Mouse (Mus musculus) intestine, postnatal 0 days (tissue): ENCODE data around the gene Diaph3. TPM values are rescaled to one million over a fixed set of nuclear protein-coding genes. Genes with fewer than 3 reads are reported as not detected.

ENCODE experiments used
- ATAC-seq: fragments of 200-750 bp; cut with Nextera tagmentation; 2 replicates; pipeline ENCODE4 v1.8.0; 2017; ENCODE audit warnings: mild to moderate bottlenecking, moderate TSS enrichment, moderate library complexity
- H3K27ac ChIP-seq: fragments of 300-500 bp; sonication (generic); 2 replicates; pipeline ENCODE4 v1.5.1; 2014; ENCODE audit warnings: mild to moderate bottlenecking, low read depth, low read length, moderate library complexity
- H3K27me3 ChIP-seq: fragments of 300-500 bp; sonication (generic); replicated peaks from 2 replicates; pipeline ENCODE4 v1.6.1; 2014; ENCODE audit warnings: low read length, mixed read lengths; ENCODE audit not compliant: control insufficient read depth, insufficient read depth
- H3K36me3 ChIP-seq: fragments of 300-500 bp; sonication (generic); 2 replicates; pipeline ENCODE4 v1.6.1; 2014; ENCODE audit warnings: mild to moderate bottlenecking, moderate library complexity; ENCODE audit not compliant: control insufficient read depth, insufficient read depth
- H3K4me1 ChIP-seq: fragments of 300-500 bp; sonication (generic); replicated peaks from 2 replicates; pipeline ENCODE4 v1.6.1; 2014; ENCODE audit warnings: antibody characterized with exemption, low read length, mixed read lengths; ENCODE audit not compliant: control insufficient read depth, insufficient read depth
- H3K4me2 ChIP-seq: fragments of 300-500 bp; sonication (generic); replicated peaks from 2 replicates; pipeline ENCODE4 v1.6.1; 2014; ENCODE audit warnings: low read depth, mild to moderate bottlenecking, moderate library complexity
- H3K4me3 ChIP-seq: fragments of 300-500 bp; sonication (generic); 2 replicates; pipeline ENCODE4 v1.5.1; 2014; ENCODE audit warnings: low read depth, low read length
- H3K9ac ChIP-seq: fragments of 300-500 bp; sonication (generic); 2 replicates; pipeline ENCODE4 v1.6.1; 2014; ENCODE audit warnings: mild to moderate bottlenecking, low read depth, low read length
- H3K9me3 ChIP-seq: fragments of 300-500 bp; sonication (generic); 2 replicates; pipeline ENCODE4 v1.6.1; 2016; ENCODE audit warnings: mixed run types; ENCODE audit not compliant: control insufficient read depth
- CTCF ChIP-seq: sonication (generic); IDR thresholded peaks from 2 replicates; pipeline ENCODE4 v1.5.1; 2016; ENCODE audit warnings: low read depth, mild to moderate bottlenecking, control low read depth, antibody characterized with exemption, moderate library complexity
- WGBS: fragments of 180-500 bp; shearing (Covaris S2); extraction: QIAGEN DNeasy Blood & Tissue Kit; methylation state at CpG from one replicate; pipeline ENCODE4 v1.1.7; 2014; 5-methylcytosine and 5-hydroxymethylcytosine counted together
- polyA plus RNA-seq: library from polyadenylated mRNA; unstranded; fragments of >200 nt; fragmentation: Nextera tagmentation; extraction: Ambion mirVana; gene quantifications from 2 replicates; pipeline ENCODE4 v1.2.1, GENCODE M21; 2015

The Diaph3 gene
- polyA plus RNA-seq = 2.6 and 3.0 TPM in 2 replicates

DNA sequence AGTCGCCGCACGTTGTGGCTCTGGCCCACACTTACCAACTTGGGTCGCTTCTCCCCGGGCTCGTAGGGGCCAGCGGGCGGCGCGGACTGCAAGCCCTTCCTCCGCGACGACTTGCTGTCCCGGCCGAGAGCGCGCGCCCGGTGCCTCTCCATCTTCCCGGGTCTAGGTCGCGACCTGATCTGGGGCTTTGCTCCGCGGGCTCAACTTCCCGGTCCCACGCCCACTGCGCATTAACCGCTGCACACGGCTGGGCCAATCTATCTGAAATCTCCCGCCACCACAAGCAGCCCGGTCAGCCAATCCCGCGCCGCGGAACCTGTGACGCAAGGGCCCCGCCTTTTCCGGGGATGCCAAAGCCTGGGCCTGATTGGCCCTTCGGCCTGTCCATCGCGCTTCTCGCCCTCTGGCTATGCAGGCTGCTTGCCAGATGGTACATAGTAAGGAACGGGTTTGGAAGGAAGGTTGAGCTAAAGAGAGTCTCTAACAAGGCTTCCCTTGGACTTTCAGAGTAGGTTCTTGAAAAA is at the start of gene Diaph3:
Gene Diaph3, minus strand, starts transcription at position 273 of the 524 bp plus-strand sequence.
- Histone ChIP-seq H3K36me3 (no peaks in the 10 kb centered on the region), H3K27ac (peak within 1 kb of the TSS; percentile 58; the same call in 1 of the 2 replicates), H3K27me3 (no peaks in the 10 kb centered on the region), H3K9ac (peak within 1 kb of the TSS; percentile 43), H3K4me1 (no peaks in the 10 kb centered on the region), H3K9me3 (no peaks in the 10 kb centered on the region), H3K4me2 (peak within 1 kb of the TSS; percentile 96), H3K4me3 (peak within 1 kb of the TSS; percentile 89)
- under 1% methylated on average over 43 of the region's 43 CpGs for WGBS
- no peak for TF ChIP-seq CTCF
- ATAC-seq = peak; percentile 100

DNA sequence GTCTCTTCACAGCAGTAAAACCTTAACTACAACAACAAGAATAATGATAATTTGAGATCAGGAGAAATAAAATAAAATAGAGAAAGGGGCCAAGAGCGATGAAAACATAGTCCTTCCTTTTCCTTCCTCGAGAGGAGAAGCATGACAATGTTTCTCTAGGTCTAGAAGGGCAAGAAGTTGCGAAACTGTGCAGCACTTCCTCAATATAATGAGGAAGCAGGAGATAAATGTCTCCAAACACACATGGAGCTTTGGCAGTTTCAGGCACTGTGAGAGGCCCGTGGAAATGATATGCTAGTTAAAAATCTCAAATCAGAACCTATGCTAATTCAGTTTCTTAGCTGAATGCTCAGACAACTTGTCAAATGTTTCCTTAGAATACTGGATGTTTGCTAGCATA is 49.6 kb upstream of the Diaph3 start:
- Histone ChIP-seq H3K27ac (no peak overlapping the region), H3K4me3 (no peak overlapping the region), H3K9me3 (no peaks in the 10 kb centered on the region), H3K36me3 (no peaks in the 10 kb centered on the region), H3K4me2 (no peak overlapping the region), H3K27me3 (no peaks in the 10 kb centered on the region), H3K4me1 (no peaks in the 10 kb centered on the region), H3K9ac (no peak overlapping the region)
- no peak for ATAC-seq
- TF ChIP-seq CTCF = no peak
- 68% methylated on average over 4 of the region's 4 CpGs for WGBS

GRCm38 (mm10) chr14:87171577-87171976 is 30.5 kb upstream of the Diaph3 start:
- Histone ChIP-seq H3K4me1 (no peaks in the 10 kb centered on the region), H3K36me3 (no peaks in the 10 kb centered on the region), H3K4me3 (no peak overlapping the region), H3K27me3 (no peaks in the 10 kb centered on the region), H3K4me2 (no peak overlapping the region), H3K9me3 (no peaks in the 10 kb centered on the region), H3K9ac (no peak overlapping the region), H3K27ac (no peak overlapping the region)
- 90% methylated on average over 6 of the region's 6 CpGs for WGBS
- TF ChIP-seq CTCF = no peak
- no peak for ATAC-seq

DNA sequence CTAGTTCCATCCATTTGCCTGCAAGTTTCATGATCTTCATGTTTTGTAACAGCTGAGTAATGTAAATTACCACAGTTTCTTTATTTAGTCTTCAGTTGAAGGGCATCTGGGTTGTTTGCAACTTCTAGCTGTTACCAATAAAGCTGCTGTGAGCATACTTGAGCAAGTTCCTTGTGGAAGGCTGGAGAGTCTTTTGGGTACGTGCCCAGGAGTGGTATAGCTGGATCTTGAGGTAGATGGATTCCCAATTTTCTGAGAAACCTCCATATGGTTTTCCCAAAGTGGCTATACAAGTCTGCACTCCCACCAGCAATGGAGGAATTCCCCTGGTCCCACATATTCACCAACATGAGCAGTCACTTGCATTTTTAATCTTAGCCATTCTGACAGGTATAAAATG is 28.1 kb upstream of the Diaph3 start:
- ATAC-seq = no peak
- Histone ChIP-seq H3K4me2 (no peak overlapping the region), H3K9me3 (no peaks in the 10 kb centered on the region), H3K27me3 (no peaks in the 10 kb centered on the region), H3K9ac (no peak overlapping the region), H3K27ac (no peak overlapping the region), H3K4me3 (no peak overlapping the region), H3K4me1 (no peaks in the 10 kb centered on the region), H3K36me3 (no peaks in the 10 kb centered on the region)
- no peak for TF ChIP-seq CTCF
- WGBS = 68% methylated on average over 1 of the region's 1 CpGs

- ATAC-seq = no peak
- H3K4me3 ChIP-seq = no peak overlapping the region
These were observed 14.7 kb upstream of the Diaph3 start for GRCm38 (mm10) chr14:87155621-87156238.

GRCm38 (mm10) chr14:87149684-87150083 is 8.6 kb upstream of the Diaph3 start:
- 78% methylated on average over 6 of the region's 6 CpGs for WGBS

More at GRCm38 (mm10) chr14:87155621-87156238, 14.7 kb upstream of the Diaph3 start:
- no peak overlapping the region for H3K4me2 ChIP-seq
- no peaks in the 10 kb centered on the region for H3K4me1 ChIP-seq
- H3K36me3 ChIP-seq = no peaks in the 10 kb centered on the region
- H3K9ac ChIP-seq = no peak overlapping the region
- H3K9me3 ChIP-seq = no peaks in the 10 kb centered on the region
- no peak for TF ChIP-seq CTCF
- no peaks in the 10 kb centered on the region for H3K27me3 ChIP-seq
- WGBS = 78% methylated on average over 9 of the region's 9 CpGs
- H3K27ac ChIP-seq = no peak overlapping the region

More at GRCm38 (mm10) chr14:87149684-87150083, 8.6 kb upstream of the Diaph3 start:
- no peak overlapping the region for H3K4me3 ChIP-seq
- no peak overlapping the region for H3K27ac ChIP-seq
- H3K36me3 ChIP-seq = no peaks in the 10 kb centered on the region
- no peak overlapping the region for H3K9ac ChIP-seq
- no peak overlapping the region for H3K4me2 ChIP-seq
- no peaks in the 10 kb centered on the region for H3K9me3 ChIP-seq
- H3K27me3 ChIP-seq = no peaks in the 10 kb centered on the region
- H3K4me1 ChIP-seq = no peaks in the 10 kb centered on the region
- ATAC-seq = no peak
- no peak for TF ChIP-seq CTCF
